Mouse (Mus musculus): ENCODE data around the gene Auts2.

Gene Auts2

DNA sequence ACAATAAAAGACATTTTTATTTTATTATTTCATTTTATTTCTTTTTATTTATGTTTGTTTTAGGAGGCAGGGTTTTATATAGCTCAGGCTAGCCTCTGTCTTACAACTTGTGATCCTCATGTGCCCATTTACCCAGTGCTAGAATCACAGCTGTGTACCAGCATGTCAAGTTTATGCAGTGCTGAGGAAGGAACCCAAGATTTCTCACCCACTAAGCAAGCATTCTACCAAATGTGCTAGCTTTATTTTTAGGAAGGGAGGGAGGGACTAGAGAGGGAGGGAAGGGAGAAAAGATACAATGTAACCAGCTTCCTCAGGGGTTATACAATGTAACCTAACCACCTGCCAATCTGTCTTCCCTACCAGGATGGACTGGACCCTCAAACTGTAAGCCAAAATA is 1067.9 kb downstream of the Auts2 start:
- in situ Hi-C loops (cut with MboI, MseI): loop anchor here (10.0 kb wide), 1 partner anchor 1880 kb away; no protein-coding TSS in a partner anchor

DNA sequence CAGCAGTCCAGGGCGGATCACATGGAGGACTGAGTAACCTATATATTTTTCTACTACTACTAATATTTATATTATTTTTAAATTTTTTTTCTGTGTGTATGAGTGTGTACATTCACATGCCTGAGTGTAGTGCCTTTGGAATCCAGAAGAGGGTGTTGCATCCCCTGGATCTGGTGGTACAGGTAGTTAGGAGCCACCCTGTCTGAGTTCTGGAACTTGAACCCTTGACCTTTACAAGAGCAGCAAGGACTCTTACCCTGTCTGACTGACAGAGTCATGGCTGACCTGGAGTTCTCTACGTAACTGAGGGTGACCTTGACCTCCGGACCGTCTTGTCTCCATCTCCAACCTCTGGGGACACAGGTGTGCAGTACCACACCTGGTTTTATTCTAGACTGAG is 1074.5 kb downstream of the Auts2 start:
- in situ Hi-C loops (cut with MboI, MseI): no loop called here

DNA sequence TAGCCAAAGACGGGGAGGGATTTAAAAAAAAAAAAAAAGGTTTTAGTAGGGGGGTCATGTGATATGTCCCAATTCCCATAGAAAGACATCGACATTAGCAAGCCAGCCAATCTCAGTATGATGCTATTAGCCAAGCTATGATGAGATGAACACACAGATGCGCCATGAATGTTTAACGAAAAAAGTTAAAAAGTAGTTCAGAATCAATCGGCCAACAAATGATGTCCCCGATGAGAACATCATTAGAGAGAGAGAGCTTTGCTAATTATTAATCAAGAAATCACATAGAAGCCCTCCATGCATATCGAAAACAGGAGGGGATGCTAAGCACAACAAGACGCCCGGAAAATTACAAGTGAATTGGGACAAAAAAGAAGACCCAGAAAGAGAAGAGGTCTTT is 1077.0 kb downstream of the Auts2 start:
- in situ Hi-C loops (cut with MboI, MseI): no loop called here

DNA sequence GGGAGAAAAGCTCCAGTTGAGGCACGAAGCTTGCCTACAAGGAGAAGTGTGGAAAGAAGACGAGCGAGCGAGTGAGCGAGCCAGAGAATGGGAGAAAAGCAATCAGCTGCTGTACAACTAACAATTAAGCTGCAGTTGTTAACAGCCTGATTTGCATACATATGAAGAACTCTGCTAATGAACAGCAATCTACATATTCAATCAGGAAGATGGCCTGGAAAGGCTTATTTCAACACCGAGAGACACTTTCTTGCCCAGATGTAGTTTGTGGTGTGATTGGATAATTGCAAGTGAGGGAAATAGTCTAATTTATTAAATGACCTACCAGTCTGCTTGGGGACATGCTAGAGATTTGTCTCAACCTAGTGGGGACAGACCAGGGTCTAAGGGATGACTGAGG is 1079.7 kb downstream of the Auts2 start:
- in situ Hi-C loops (cut with MboI, MseI): no loop called here

DNA sequence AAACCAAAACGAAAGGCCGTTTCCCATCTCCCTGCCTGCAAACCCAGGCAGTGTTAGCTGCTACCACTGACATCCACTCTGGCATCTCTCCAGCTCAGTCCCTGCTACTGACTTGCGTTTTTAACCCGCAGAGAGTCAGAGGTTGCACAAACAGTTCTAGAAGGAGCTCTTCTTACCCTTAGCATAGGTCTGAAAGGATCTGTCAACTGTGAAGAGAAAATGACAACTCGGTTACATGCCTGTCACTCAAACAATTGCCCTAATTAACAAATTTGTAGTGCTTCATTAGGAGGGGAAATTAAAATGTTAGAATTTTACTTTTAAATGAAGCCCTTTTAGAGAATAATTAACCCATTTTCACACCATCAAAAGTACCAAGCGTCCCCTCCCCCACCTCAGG is 1083.2 kb downstream of the Auts2 start:
- in situ Hi-C loops (cut with MboI, MseI): no loop called here

DNA sequence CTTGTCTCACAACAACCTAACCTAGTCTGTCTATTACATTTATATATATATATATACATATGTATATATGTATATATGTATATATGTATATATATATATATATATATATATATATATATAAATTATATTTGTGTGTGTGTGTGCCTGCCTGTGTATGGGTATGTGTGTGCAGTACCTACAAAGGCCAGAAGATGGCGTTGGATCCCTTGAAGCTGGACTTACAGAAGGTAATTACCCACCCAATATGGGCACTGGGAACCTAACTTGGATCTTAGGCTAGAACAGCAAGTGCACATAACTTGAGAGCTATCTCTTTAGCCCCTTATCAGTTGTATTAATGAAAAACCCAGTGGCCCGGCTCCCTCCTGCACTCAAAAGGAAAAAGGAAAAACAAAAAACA is 1083.6 kb downstream of the Auts2 start:
- in situ Hi-C loops (cut with MboI, MseI): no loop called here

DNA sequence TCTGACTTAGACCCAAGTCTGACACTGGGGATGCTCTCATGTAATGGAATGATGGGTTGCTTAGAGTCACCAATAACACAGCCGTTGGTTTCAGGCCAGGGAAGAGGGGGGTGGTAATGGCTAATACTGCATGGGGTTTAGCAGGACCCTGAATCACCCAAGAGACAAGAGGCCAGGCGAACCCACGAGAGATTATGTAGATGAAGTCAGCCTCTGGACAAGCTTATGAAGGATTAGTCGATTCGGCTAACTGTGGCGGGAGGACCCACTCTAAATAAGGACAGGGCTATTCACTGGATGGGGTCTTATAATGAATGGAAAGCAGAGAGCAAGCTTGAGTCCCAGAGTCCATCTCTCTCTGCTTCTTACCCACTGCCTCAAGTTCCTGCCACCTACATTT is 1084.4 kb downstream of the Auts2 start:
- in situ Hi-C loops (cut with MboI, MseI): no loop called here

DNA sequence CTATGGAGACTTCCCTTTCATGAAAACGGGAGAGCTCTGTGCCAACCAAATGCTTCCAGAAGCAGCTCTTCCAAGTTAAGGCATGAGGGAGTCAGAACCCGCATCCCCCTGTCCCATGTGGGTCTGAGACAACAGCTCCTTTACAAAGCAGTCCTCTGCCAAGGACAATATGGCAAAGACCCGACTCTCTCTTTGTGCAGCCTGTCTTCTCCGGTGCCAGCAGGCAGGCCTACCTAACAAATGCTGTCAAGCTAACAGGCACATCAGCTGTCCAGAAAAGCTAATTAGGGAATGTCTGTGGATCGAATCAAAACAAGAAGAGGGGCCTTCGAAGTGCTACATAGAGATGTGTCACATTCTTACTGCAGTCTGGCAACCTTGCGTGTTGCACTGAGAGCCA is 1085.1 kb downstream of the Auts2 start:
- in situ Hi-C loops (cut with MboI, MseI): no loop called here

DNA sequence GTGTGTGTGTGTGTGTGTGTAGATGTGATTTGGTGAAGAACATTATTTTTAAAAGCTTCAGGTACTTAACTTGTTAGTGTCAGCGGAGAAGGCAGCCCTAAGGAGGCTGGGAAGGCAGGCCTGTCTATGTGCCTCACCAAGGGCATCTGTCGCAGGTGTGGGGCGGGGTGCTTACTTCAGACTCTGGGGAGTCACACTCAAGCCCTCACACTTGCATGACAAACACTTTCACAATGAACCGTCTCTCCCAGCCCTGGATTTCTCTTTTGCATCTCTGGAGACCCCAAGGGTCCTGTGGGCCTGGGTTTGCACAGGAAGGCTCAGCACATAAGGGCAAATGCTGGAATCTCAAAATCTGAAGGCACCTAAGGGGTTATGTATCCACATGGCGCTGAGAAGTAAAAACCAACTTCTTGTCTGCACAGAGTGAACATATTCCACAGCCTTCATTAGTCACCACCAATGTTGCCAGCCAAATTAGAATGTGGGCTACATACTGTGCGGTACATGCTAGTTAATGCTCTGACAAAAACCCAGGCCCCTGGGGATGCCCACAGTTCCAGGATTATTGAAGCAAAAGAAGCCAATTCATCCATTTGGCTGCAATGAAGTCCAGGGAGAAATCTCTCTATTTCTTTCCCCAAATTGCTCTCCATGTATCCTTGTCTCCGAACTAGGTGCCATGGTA is 1093.8 kb downstream of the Auts2 start:
- in situ Hi-C loops (cut with MboI, MseI): no loop called here

DNA sequence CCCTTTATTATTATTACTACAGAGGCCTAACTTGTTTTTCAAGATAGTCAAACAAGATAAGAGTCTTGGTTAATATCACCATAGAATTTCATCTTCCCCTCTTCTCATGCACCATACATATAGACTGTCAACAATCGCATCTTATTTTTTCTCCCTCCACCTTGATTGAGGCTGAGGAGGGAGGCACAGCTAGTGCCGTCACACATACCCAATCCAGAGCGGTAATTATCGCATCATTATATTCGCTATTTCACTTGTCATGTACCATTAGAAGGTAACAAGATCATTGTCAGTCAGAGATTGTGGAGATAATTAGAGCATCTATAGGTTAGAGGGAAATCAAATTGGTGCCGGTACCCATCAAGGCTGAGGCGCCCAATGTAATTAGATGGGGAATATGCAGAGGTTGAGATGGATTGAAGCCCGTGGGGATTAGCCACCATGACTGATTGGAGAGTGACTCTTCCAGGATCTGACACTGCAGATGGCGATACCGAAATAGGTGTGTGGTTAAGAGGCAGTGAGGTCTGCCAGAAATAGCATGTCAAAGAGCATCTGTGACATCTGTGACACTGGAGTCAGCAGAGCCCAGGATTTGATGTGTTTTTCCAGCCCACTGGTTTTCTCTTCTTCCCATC is 1107.8 kb downstream of the Auts2 start:
- in situ Hi-C loops (cut with MboI, MseI): no loop called here

DNA sequence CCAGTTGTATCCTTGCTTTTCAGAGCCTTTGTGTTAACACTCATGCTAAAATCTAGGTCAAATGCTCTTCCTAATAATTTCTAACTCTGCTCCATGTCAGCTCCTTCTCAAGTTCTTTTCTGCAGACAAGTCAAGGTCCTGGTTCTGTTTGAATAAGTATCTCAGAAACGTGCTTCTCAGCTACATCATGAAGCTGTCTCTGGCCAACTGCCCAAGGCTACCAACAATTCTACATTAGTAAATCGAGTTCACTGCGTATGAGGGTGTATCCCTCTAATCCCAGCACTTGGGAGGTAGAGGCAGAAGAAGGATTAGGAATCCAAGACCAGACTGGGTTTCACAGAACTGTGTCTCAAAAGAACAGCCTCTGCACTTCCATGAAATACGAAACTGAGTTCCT is 1109.9 kb downstream of the Auts2 start:
- in situ Hi-C loops (cut with MboI, MseI): no loop called here

DNA sequence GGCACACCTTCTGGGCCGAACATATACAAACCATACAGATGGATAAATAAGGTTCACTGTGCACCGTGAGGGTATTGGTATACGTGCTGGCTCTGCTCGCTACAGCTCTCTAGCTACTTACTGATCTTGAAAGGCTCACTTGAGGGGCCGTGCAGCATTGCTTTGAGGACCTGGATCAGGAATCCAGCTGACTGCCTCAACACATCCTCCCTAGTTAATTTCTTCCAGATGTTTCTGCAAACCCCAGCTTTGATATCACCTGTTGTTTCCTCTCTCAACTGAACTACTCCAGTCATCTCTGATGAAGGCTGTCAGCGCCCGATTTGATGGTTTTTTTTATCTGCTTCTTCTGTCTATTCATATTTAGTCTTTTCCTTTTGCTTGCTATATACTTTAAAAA is 1111.2 kb downstream of the Auts2 start:
- in situ Hi-C loops (cut with MboI, MseI): no loop called here

DNA sequence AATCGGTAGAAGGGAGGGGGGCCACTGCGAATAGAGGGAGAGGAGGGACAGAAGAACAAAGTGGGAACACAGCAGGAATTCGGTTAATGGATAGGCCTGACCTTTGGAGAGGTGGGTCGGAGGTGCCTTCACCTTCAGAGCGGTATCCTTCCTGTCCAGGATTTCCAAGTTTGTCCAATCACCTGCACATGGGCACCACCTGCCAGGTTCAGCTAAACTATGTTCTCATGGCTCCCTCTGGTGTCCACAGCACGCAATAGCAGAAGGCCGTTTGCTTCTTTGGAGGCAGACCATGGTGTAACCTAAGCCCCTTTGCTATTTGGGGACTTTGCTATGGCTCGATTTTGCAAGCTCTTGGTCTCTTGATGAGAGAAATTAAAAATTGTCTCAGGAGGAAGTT is 1113.0 kb downstream of the Auts2 start:
- in situ Hi-C loops (cut with MboI, MseI): no loop called here

DNA sequence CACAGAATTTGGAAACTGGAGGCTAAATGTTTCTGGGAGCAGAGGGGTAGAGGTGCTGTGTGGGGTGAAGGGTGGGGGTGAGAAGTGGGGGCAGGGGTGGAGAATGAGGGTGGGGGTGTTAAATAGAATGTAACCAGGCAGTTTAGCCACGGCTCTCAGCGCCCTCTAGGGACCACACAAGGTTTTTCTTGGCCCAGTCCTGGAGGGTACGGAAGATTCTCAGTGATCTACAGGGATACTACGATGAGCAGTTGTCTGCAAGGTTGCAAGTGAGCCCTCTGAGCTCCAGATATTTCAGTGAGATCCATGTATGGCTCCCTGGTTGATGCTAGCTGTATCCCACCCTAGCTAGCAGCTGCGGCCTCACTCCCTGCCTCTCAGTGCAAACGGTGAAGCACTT is 1113.6 kb downstream of the Auts2 start:
- in situ Hi-C loops (cut with MboI, MseI): no loop called here

DNA sequence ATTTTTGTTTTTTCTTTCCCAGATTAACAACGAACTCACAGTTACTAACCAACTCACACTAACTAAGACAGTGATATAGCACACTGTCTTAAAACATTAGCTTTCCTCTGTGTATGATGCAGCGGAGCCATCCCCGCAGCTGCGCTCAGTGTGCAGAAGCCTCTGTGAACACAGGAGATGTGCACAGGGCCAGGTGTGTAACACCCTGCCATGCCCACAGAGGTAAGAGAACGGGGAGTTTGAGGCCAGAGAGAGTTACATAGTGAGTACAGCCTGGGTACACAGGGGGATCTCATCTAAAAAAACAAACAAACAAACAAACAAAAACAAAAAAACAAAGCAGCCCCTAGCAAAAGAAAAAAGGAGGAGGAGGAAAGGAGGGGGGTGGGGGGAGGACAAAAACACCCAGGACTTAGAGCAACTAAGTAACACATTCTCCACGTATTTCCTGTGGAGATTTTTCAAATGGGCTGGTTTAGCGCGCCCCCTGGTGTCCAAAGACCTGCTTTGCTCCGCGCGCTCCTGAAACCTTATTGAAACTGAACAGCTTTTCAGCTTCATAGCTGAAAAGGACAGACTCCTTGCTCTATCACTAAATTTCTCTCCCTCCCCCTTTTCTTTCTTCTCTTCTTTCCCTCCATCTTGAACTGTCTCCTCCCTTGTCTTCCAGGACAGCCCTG is 1115.3 kb downstream of the Auts2 start:
- in situ Hi-C loops (cut with MboI, MseI): no loop called here

DNA sequence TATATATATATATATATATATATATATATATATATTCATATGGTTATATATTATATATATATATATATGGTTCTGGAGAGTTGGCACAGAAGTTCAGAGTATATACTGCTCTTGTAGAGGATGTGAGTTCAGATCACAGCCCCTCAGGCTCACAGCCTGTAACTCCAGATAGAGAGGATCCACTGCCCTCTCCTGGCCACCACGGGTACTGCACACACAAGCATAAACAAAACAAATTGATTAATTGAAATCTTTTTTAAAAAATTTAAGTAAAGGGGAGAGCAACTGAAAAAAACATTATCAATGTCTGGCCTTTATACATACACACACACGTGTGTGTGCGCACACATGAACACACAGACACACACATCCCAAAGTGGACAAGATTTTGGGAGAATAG is 1120.4 kb downstream of the Auts2 start:
- in situ Hi-C loops (cut with MboI, MseI): no loop called here

DNA sequence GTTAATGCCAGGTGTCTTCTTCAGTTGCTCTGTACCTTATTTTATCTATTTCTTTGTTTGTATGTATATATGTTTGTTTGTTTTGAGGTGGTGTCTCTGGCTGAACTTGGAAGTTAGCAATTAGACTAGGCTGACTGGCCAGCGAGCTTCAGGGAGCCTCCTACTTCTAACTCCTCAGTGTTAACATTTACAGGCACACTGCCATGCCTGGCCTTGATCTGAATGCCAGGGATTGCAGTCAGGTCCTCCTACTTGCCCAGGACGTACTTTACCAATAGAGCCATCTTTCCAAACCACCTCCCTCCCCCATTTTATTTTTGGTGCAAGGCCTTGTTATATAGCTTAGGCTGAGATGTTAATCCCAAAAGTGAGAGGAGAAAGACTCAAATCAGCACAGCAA is 1122.7 kb downstream of the Auts2 start:
- in situ Hi-C loops (cut with MboI, MseI): no loop called here

DNA sequence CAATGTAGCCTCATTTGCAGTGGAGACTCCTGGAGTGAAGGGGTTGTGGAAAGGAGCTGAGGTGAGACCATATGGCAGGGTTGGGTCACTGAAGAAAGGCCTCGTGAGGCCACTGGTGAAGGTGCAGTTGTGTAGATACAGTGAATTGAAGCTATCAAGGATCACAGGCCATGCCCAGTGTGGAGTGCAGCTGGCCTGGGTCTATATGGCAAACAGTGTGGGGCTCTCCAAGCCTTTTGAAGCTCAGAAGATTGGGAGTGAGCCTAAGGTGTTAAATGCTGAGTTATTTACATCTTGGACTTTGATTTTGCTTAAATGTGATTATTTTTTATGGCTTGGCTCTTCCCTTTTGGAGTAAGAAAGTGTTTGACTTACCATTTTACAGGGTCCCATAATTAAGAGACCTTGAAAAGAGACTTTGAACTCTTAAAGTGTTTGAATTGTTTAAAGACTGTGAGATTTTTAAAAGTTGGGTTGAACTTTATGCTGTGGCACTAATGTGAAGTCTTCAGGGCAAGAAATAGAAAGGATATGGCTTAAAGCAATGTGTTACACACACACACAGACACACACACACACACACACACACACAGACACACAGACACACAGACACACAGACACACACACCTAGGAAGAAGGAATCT is 1127.1 kb downstream of the Auts2 start:
- in situ Hi-C loops (cut with MboI, MseI): no loop called here

DNA sequence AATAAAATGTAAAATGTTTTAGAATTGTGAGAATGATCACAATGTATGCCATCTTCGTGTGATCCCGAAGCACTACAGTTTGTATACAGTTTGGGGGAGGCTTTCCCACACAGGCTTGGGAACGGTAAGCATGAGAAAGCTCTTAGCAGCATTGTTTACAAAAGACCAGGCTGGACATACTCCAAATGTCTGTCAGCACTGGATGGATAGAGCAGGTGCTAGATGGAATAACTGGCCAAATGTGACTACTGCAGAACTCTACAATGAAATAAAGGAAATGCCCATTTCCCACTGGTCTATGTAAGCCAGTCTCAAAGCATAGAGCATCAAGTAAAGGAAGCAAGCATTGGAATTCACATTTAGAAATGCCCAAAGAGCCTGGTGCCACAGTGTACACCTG is 1144.9 kb downstream of the Auts2 start:
- in situ Hi-C loops (cut with MboI, MseI): no loop called here

DNA sequence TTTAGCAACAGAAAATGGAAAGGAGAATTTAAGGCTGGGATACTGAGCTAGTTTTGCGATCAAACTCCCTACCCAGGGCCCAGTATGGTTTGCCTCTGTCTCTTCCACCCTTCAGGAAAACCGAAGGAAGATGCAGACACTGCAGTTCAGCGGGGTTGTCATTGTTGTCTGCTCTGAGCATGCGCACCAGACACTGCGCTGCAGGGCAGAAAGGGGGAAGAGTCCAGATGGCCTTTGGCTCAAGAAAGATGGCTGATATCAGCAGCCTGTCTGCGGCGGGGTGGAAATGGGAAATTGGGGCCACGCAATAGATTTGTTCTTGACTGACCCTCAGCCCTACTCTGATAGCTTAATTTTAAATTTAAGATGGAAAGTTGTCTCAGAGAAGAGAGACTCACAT is 1147.4 kb downstream of the Auts2 start:
- in situ Hi-C loops (cut with MboI, MseI): no loop called here
